Mouse (Mus musculus): ENCODE results near the gene Dhx16.

- TF ChIP-seq POLR2A (IDR thresholded peaks at IDR 0.05; ENCODE audit: control insufficient read depth, low read depth, low read length): no peak
- no peak for TF ChIP-seq CTCF (IDR thresholded peaks at IDR 0.05; ENCODE audit: control insufficient read depth, insufficient read depth, insufficient replicate concordance, low read depth, low read length)
These were observed 4.9 kb upstream of the Dhx16 start for GRCm38 (mm10) chr17:35874721-35875120.
